Mouse (Mus musculus) liver, embryonic 14.5 days (tissue): Measurements from ENCODE around the gene Pkn1.

ENCODE experiments used
- CTCF ChIP-seq: IDR thresholded peaks from 2 replicates; pipeline ENCODE4 v1.5.1; 2016; ENCODE audit warnings: antibody characterized with exemption, low read depth, control low read depth
- EP300 ChIP-seq: IDR thresholded peaks from 2 replicates; pipeline ENCODE4 v1.6.1; 2016; ENCODE audit warnings: antibody characterized with exemption, low read depth

GRCm38 (mm10) chr8:83694369-83695160 lies 4.4 kb downstream of the Pkn1 start:
- no peak for TF ChIP-seq EP300
- TF ChIP-seq CTCF: no peak
